Mouse (Mus musculus): Measurements from ENCODE around the gene Uaca. TPM values are rescaled to one million over a fixed set of nuclear protein-coding genes. Genes with fewer than 3 reads are reported as not detected.
"Not testable (repeated sequence)": the region's sequence is repeated elsewhere in the genome, so short reads cannot be mapped to it uniquely, and the experiment has no call there.

Uaca gene
- polyA plus RNA-seq, 1 experiment, result 11.1 TPM

DNA sequence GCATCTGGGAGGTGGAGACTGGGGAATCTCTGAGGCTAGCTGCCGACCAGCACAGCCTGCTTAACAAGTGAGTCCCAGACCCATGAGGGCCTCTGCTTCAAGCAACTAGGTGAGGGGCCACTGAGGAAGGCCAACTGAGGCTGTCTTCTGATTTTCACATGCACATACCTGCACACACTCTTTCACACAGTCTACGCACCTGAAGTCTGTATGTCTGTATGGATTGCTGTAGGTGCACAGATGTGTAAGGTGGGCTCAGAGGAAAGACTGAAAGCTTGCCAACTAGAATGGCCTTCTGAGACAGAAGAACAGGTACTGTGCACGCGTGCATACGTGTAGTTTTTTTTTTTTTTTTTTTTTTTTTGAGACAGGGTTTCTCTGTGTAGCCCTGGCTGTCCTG lies 8.0 kb downstream of the Uaca start:
- no peaks in the 10 kb centered on the region for H3K27me3 ChIP-seq (ENCODE audit: control insufficient read depth, insufficient read depth, low read length)
- H3K27ac ChIP-seq (ENCODE audit: control insufficient read depth, insufficient read depth, low read depth, low read length), result no peak overlapping the region
- H3K4me3 ChIP-seq (ENCODE audit: control insufficient read depth, low read depth, low read length), result no peak overlapping the region
- TF ChIP-seq CTCF (IDR thresholded peaks at IDR 0.05; ENCODE audit: control insufficient read depth, insufficient read depth, insufficient replicate concordance, low read depth, low read length), result no peak
- TF ChIP-seq POLR2A (IDR thresholded peaks at IDR 0.05; ENCODE audit: control insufficient read depth, low read depth, low read length), result no peak
- H3K36me3 ChIP-seq (ENCODE audit: control insufficient read depth, insufficient read depth, low read length), result no peaks in the 10 kb centered on the region
- no peaks in the 10 kb centered on the region for H3K4me1 ChIP-seq (ENCODE audit: control insufficient read depth, insufficient read depth, low read length)

DNA sequence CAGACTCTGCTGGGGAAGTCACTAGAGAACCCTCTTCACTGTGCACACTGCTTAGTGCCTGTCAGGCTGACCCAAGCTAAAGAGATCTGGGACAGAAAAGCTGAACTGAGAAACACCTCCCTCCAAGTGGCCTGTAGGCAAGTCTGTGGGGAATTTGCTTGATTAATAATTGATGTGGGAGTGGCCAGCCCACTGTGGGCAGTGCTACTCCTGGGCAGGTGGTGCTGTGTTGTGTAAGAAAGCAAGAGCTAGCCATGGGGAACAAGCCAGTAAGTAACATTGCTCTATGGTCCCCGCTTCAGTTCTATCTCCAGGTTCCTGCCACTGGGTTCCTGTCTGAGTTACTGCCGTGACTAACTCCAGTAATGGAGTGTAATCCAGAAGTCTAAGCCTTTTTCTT lies 11.7 kb downstream of the Uaca start:
- Histone ChIP-seq H3K36me3 (ENCODE audit: control insufficient read depth, insufficient read depth, low read length) (no peaks in the 10 kb centered on the region), H3K27ac (ENCODE audit: control insufficient read depth, insufficient read depth, low read depth, low read length) (no peak overlapping the region), H3K27me3 (ENCODE audit: control insufficient read depth, insufficient read depth, low read length) (no peaks in the 10 kb centered on the region), H3K4me3 (ENCODE audit: control insufficient read depth, low read depth, low read length) (no peak overlapping the region), H3K4me1 (ENCODE audit: control insufficient read depth, insufficient read depth, low read length) (peaks cover 2% of the 10 kb centered on the region; the same call in 1 of the 2 replicates)
- TF ChIP-seq POLR2A (IDR thresholded peaks at IDR 0.05; ENCODE audit: control insufficient read depth, low read depth, low read length) (no peak), CTCF (IDR thresholded peaks at IDR 0.05; ENCODE audit: control insufficient read depth, insufficient read depth, insufficient replicate concordance, low read depth, low read length) (no peak)

DNA sequence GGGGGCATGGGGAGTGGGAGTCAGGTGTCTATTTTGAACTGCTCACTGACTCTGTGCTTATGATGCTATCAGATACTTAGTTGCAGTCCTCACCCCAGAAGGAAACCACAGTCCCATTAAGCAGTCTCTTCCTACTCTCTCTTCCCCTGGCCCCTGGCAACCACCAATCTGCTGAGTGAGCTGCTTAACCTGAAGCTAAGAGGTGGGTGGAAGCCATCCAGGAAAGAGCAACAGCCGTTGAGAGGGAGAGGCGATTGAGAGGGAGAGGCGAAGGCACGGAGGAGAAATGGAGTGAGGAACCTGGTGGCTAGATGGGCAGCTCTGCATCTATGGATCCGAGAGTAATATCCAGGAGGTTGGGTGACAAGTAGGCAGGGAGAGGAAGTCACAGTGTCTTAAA lies 13.7 kb downstream of the Uaca start:
- Histone ChIP-seq H3K27me3 (ENCODE audit: control insufficient read depth, insufficient read depth, low read length) (no peaks in the 10 kb centered on the region), H3K27ac (ENCODE audit: control insufficient read depth, insufficient read depth, low read depth, low read length) (no peak overlapping the region), H3K4me3 (ENCODE audit: control insufficient read depth, low read depth, low read length) (no peak overlapping the region), H3K4me1 (ENCODE audit: control insufficient read depth, insufficient read depth, low read length) (peaks cover 2% of the 10 kb centered on the region; the same call in 1 of the 2 replicates), H3K36me3 (ENCODE audit: control insufficient read depth, insufficient read depth, low read length) (no peaks in the 10 kb centered on the region)
- TF ChIP-seq POLR2A (IDR thresholded peaks at IDR 0.05; ENCODE audit: control insufficient read depth, low read depth, low read length), result no peak
- no peak for TF ChIP-seq CTCF (IDR thresholded peaks at IDR 0.05; ENCODE audit: control insufficient read depth, insufficient read depth, insufficient replicate concordance, low read depth, low read length)

DNA sequence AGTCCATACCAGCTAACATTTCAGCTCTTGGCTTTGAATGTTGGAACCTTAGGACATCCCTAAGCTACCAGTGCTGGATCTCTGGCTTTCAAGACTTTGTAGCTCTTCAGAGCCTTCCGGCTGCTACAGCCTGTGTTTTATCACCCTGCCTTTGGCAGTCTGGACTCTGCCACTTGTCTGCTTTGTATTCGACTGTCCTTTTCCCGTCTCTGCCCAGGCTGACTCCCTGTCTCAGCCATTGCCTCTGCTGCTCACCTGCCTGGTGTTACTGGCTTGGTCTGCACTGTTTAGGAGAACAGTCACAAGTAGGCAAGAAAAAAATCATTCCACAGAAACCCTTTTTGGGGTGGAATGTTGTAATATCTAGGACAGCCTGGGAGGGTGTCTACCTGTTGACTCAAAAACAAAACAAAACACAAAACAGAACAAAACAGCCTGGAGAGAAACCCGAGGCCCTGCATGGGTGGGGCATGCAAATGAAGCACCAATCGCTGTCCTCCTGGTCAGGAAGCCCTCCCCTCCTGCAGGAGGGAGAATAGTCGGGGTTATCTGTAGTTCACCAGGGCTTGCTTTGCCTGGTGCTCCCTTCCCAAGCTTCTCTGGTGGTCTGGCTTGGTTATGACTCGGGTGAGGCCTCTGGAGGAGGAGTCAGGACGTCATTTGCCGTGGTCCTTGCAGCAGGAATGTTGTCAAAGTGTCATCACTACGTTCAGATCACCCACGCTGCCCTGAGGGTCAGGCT lies 19.0 kb downstream of the Uaca start:
- Histone ChIP-seq H3K36me3 (ENCODE audit: control insufficient read depth, insufficient read depth, low read length) (no peaks in the 10 kb centered on the region), H3K4me3 (ENCODE audit: control insufficient read depth, low read depth, low read length) (peak overlapping the region; percentile 25), H3K4me1 (ENCODE audit: control insufficient read depth, insufficient read depth, low read length) (peaks cover 3% of the 10 kb centered on the region; the same call in 1 of the 2 replicates), H3K27ac (ENCODE audit: control insufficient read depth, insufficient read depth, low read depth, low read length) (no peak overlapping the region; the same call in 1 of the 2 replicates), H3K27me3 (ENCODE audit: control insufficient read depth, insufficient read depth, low read length) (no peaks in the 10 kb centered on the region)
- TF ChIP-seq CTCF (IDR thresholded peaks at IDR 0.05; ENCODE audit: control insufficient read depth, insufficient read depth, insufficient replicate concordance, low read depth, low read length) (no peak), POLR2A (IDR thresholded peaks at IDR 0.05; ENCODE audit: control insufficient read depth, low read depth, low read length) (no peak)

DNA sequence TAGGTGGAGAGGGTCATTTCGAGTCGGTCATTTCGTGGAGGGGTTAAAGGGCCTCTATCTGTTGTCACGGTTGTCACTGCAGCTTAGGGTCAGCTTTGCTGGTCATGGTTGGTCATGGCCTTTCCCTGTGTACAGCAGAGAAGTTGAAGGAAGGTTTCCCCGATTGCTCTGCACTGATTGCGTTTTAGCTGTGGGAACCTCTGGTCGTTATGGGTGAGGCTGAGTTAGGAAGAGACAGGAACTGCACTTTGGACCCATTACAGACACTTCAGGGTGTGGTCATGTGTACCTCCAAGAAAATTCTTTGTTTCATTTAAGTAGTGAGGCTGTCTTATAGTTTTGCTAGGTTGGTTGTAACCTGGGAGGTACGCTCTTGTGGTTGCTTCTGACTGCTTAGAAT lies 21.2 kb downstream of the Uaca start:
- Histone ChIP-seq H3K36me3 (ENCODE audit: control insufficient read depth, insufficient read depth, low read length) (no peaks in the 10 kb centered on the region), H3K4me3 (ENCODE audit: control insufficient read depth, low read depth, low read length) (no peak overlapping the region), H3K27ac (ENCODE audit: control insufficient read depth, insufficient read depth, low read depth, low read length) (no peak overlapping the region), H3K4me1 (ENCODE audit: control insufficient read depth, insufficient read depth, low read length) (peaks cover 3% of the 10 kb centered on the region; the same call in 1 of the 2 replicates), H3K27me3 (ENCODE audit: control insufficient read depth, insufficient read depth, low read length) (no peaks in the 10 kb centered on the region)
- TF ChIP-seq CTCF (IDR thresholded peaks at IDR 0.05; ENCODE audit: control insufficient read depth, insufficient read depth, insufficient replicate concordance, low read depth, low read length) (no peak), POLR2A (IDR thresholded peaks at IDR 0.05; ENCODE audit: control insufficient read depth, low read depth, low read length) (no peak)

DNA sequence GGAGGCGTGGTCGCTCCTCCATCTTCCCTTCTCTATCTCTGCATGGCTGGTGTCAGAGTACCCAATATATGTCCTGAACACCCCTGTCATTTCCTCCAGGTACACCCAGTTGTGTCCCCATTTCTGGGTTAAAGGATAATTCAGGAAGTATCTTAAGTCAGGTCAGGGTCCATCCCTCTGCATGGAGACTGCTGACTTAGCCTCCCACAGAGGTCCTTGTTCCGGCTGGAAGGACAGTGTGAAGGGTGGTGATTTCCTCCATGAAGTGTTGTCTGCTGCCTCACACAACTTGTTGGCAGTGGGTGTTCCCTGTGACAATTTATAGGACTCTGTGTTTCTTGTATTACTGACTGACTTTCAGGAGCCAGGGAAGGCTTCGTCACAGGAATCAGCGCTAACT lies 23.2 kb downstream of the Uaca start:
- H3K36me3 ChIP-seq (ENCODE audit: control insufficient read depth, insufficient read depth, low read length), result no peaks in the 10 kb centered on the region
- TF ChIP-seq POLR2A (IDR thresholded peaks at IDR 0.05; ENCODE audit: control insufficient read depth, low read depth, low read length) (no peak), CTCF (IDR thresholded peaks at IDR 0.05; ENCODE audit: control insufficient read depth, insufficient read depth, insufficient replicate concordance, low read depth, low read length) (no peak)
- H3K4me3 ChIP-seq (ENCODE audit: control insufficient read depth, low read depth, low read length), result no peak overlapping the region
- no peaks in the 10 kb centered on the region for H3K27me3 ChIP-seq (ENCODE audit: control insufficient read depth, insufficient read depth, low read length)
- H3K4me1 ChIP-seq (ENCODE audit: control insufficient read depth, insufficient read depth, low read length), result peaks cover 3% of the 10 kb centered on the region; the same call in 1 of the 2 replicates
- H3K27ac ChIP-seq (ENCODE audit: control insufficient read depth, insufficient read depth, low read depth, low read length), result no peak overlapping the region

DNA sequence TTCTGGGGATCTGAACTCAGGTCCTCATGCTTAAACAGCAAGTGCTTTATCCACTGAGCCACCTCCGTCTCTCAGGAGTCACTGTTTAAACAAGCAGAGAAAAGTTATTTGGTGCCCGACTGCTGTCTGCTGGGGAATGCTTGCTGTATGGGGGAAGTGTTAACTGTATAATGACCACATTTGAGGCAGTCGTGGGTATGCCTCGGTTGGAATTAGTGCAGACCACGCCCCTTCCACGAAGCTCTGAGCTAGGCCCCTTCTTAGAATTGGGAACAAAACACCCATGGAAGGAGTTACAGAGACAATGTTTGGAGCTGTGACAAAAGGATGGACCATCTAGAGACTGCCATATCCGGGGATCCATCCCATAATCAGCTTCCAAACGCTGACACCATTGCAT lies 24.2 kb downstream of the Uaca start:
- H3K36me3 ChIP-seq (ENCODE audit: control insufficient read depth, insufficient read depth, low read length); H3K4me3 ChIP-seq (ENCODE audit: control insufficient read depth, low read depth, low read length); H3K4me1 ChIP-seq (ENCODE audit: control insufficient read depth, insufficient read depth, low read length); H3K27me3 ChIP-seq (ENCODE audit: control insufficient read depth, insufficient read depth, low read length); H3K27ac ChIP-seq (ENCODE audit: control insufficient read depth, insufficient read depth, low read depth, low read length): not testable (repeated sequence)
